Mouse (Mus musculus) ES-Bruce4 (cell line): ENCODE results near the gene Pola2. TPM values are rescaled to one million over a fixed set of nuclear protein-coding genes. Genes with fewer than 3 reads are reported as not detected.

Experiments
- H3K27ac ChIP-seq: 2 replicates; pipeline ENCODE4 v1.5.1; 2012; ENCODE audit warnings: low read length, inconsistent platforms; ENCODE audit not compliant: insufficient read depth
- H3K27me3 ChIP-seq: 2 replicates; pipeline ENCODE4 v1.6.1; 2012; ENCODE audit warnings: mild to moderate bottlenecking, low read length, inconsistent platforms; ENCODE audit not compliant: control insufficient read depth, poor library complexity, insufficient read depth, severe bottlenecking
- H3K36me3 ChIP-seq: 2 replicates; pipeline ENCODE4 v1.6.1; 2012; ENCODE audit warnings: inconsistent platforms, mild to moderate bottlenecking, low read length, moderate library complexity; ENCODE audit not compliant: control insufficient read depth, poor library complexity, insufficient read depth, severe bottlenecking
- H3K4me1 ChIP-seq: one replicate; pipeline ENCODE4 v1.8.1; 2011; ENCODE audit warnings: low read length; ENCODE audit not compliant: control insufficient read depth, insufficient read depth
- H3K4me3 ChIP-seq: 2 replicates; pipeline ENCODE4 v1.5.1; 2011; ENCODE audit warnings: low read depth, mild to moderate bottlenecking, low read length
- H3K9ac ChIP-seq: 2 replicates; pipeline ENCODE4 v1.6.1; 2012; ENCODE audit warnings: low read depth, mild to moderate bottlenecking, inconsistent platforms; ENCODE audit not compliant: poor library complexity, severe bottlenecking
- H3K9me3 ChIP-seq: replicated peaks from 2 replicates; pipeline ENCODE4 v1.6.1; 2012; ENCODE audit warnings: mild to moderate bottlenecking, low read length, inconsistent platforms; ENCODE audit not compliant: control insufficient read depth, poor library complexity, insufficient read depth, severe bottlenecking
- CTCF ChIP-seq: IDR thresholded peaks from one replicate; pipeline ENCODE4 v1.8.1; 2011; ENCODE audit warnings: low read depth, low read length
- EP300 ChIP-seq: IDR thresholded peaks from 2 replicates; pipeline ENCODE4 v1.6.1; 2011; ENCODE audit warnings: low read depth, low read length; ENCODE audit not compliant: insufficient read depth
- POLR2A ChIP-seq: IDR thresholded peaks from one replicate; pipeline ENCODE4 v1.8.1; 2011; ENCODE audit warnings: low read length; ENCODE audit not compliant: insufficient read depth
- polyA plus RNA-seq: library from polyadenylated mRNA; stranded (reverse); fragments of >200 nt; gene quantifications from 2 replicates; pipeline ENCODE4 v1.2.4, GENCODE M21; 2011; ENCODE audit warnings: low read depth; ENCODE audit not compliant: missing spikeins, insufficient read depth, insufficient read length

Gene Pola2
- polyA plus RNA-seq, 1 experiment = 95.9 TPM

- peak overlapping the region; percentile 30 for H3K27ac ChIP-seq
These were observed 802 bp upstream of the Pola2 start for GRCm38 (mm10) chr19:5964804-5965203.

GRCm38 (mm10) chr19:5962651-5963050, 1.4 kb downstream of the Pola2 start:
- no peaks in the 10 kb centered on the region for H3K27me3 ChIP-seq
- H3K4me3 ChIP-seq = peak overlapping the region; percentile 79
- TF ChIP-seq EP300 (no peak), CTCF (no peak), POLR2A (no peak)
- H3K4me1 ChIP-seq = peaks cover 6% of the 10 kb centered on the region
- H3K9me3 ChIP-seq = no peaks in the 10 kb centered on the region
- H3K36me3 ChIP-seq = peaks cover 23% of the 10 kb centered on the region
- peak overlapping the region; percentile 67 for H3K9ac ChIP-seq
- no peak overlapping the region for H3K27ac ChIP-seq

More at GRCm38 (mm10) chr19:5964804-5965203, 802 bp upstream of the Pola2 start:
- Histone ChIP-seq H3K4me1 (peaks cover 6% of the 10 kb centered on the region), H3K36me3 (peaks cover 8% of the 10 kb centered on the region; the same call in 1 of the 2 replicates), H3K4me3 (peak overlapping the region; percentile 79), H3K27me3 (no peaks in the 10 kb centered on the region), H3K9me3 (no peaks in the 10 kb centered on the region), H3K9ac (peak overlapping the region; percentile 67)
- TF ChIP-seq EP300 (no peak), POLR2A (no peak), CTCF (no peak)

DNA sequence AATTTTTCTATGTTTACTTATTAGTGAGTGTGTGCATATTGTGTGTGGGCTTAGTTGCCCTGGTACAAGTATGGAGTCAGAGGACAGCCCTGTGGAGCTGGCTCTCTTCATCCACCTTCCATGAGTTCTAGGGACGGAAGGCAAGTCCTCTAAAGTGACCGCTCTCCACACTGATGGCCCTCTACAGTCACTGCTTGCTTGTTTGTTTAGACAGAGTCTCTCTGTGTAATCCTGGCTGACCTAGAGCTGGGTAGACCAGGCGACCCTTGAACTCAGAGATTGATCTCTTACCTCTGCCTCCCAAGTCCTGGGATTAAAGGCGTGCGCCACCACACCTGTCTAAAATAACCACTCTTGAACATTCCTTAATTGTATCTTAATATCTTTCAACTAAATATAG, 6.6 kb downstream of the Pola2 start:
- Histone ChIP-seq H3K36me3 (peaks cover 59% of the 10 kb centered on the region), H3K9ac (no peak overlapping the region)
- no peak for TF ChIP-seq POLR2A
- no peak for TF ChIP-seq CTCF
- TF ChIP-seq EP300 = no peak

DNA sequence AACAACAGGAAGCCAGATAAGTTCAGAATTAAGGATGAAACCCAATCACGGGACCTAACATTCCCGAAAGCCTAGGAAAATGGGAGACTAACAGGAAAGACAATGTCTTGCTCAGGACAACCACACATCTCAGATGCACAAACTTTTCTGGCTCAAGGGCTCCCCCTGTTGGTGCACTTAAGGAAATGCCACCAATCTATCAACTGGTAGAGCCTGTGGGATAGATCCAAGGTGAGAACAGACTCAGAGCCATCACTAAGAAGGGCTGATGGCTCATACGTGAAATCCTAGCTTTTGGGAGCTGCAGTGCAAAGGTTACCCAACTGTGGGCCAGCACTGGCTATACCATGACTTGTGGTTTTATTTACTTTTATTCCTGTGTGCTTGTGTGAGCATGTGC, 7.3 kb downstream of the Pola2 start:
- no peak overlapping the region for H3K4me3 ChIP-seq
- peak; percentile 29 for TF ChIP-seq CTCF
- TF ChIP-seq POLR2A = no peak
- H3K27ac ChIP-seq = no peak overlapping the region
- H3K36me3 ChIP-seq = peaks cover 63% of the 10 kb centered on the region
- H3K9me3 ChIP-seq = no peaks in the 10 kb centered on the region
- H3K4me1 ChIP-seq = no peaks in the 10 kb centered on the region
- H3K9ac ChIP-seq = no peak overlapping the region
- H3K27me3 ChIP-seq = no peaks in the 10 kb centered on the region

More for the DNA sequence above, 6.6 kb downstream of the Pola2 start:
- Histone ChIP-seq H3K27ac (no peak overlapping the region), H3K27me3 (no peaks in the 10 kb centered on the region), H3K4me3 (no peak overlapping the region), H3K9me3 (no peaks in the 10 kb centered on the region), H3K4me1 (no peaks in the 10 kb centered on the region)

DNA sequence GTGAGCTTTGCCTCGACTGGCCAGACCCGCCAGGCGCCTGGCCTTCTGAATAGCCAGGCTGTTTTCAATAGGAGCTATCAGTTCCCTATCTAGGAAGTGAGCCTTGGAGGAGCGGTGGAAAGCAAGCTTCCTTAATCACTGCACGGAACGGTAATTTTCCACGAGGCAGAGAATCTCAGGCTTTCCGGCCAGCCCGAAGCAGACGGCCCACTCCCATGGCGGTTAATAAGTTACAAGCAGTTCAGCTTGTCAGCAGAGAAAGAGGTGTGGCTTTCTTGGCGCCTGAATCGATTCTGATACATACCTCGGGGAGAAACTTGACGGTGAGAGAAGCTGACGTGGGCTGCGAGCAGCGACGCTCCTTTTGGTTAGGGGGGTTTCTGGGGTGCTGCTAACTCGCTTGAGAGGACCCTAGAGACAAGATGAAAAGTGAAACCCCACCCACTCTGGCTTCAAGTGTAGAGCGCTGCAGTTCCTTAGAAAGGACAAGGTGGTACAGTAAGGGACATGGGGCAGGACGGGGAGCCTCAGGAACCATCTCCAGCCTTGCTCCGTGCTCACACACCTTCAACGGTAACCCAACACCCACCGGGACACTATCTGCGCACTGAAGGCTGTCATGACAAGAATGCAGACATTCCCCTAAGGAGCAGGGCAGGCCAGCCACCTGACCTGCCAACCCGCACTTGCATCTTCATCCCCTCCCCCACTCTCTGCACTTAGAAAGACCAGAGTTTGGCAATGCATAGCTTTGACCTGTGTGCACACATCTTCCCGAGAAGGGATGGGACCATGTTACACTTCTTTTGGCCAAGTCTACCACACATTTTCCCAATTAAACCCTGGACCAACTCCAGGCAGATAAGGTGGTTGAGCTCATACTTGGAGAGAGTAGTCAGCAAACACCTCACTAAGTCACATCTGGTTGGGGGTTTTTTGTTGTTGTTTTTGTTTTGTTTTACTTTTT, 8.0 kb downstream of the Pola2 start:
- no peaks in the 10 kb centered on the region for H3K9me3 ChIP-seq
- H3K4me3 ChIP-seq = no peak overlapping the region
- peaks cover 63% of the 10 kb centered on the region for H3K36me3 ChIP-seq
- H3K27me3 ChIP-seq = no peaks in the 10 kb centered on the region
- H3K9ac ChIP-seq = no peak overlapping the region
- TF ChIP-seq CTCF (no peak), POLR2A (no peak), EP300 (no peak)
- no peaks in the 10 kb centered on the region for H3K4me1 ChIP-seq
- H3K27ac ChIP-seq = no peak overlapping the region

- Histone ChIP-seq H3K36me3 (peaks cover 73% of the 10 kb centered on the region), H3K27me3 (no peaks in the 10 kb centered on the region), H3K4me3 (no peak overlapping the region), H3K4me1 (no peaks in the 10 kb centered on the region), H3K9ac (no peak overlapping the region), H3K9me3 (no peaks in the 10 kb centered on the region), H3K27ac (no peak overlapping the region)
- no peak for TF ChIP-seq EP300
- TF ChIP-seq POLR2A = no peak
- TF ChIP-seq CTCF = no peak
These were observed 9.1 kb downstream of the Pola2 start for GRCm38 (mm10) chr19:5954936-5955335.
